Mouse (Mus musculus): ENCODE data around the gene Aldh3a2.

The Aldh3a2 gene

DNA sequence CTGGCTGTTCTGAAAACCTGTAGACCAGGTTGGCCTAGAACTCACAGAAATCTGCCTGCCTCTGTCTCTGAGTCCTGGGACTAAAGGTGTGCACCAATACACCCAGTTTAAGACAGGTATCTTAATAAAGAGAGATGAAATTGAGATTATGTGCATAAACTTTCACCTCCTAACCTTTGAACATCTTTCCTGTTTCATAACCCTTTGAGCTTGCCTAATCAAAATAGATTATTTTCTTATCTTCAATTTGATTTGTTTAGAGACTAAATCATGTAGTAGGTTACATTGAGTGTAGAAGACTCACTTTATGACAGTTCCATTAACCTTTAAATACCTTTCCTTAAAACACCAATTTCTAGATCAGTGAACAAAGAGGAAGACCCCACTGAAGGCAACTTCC, 4.3 kb upstream of the Aldh3a2 start:
- DNase-seq: no peak

DNA sequence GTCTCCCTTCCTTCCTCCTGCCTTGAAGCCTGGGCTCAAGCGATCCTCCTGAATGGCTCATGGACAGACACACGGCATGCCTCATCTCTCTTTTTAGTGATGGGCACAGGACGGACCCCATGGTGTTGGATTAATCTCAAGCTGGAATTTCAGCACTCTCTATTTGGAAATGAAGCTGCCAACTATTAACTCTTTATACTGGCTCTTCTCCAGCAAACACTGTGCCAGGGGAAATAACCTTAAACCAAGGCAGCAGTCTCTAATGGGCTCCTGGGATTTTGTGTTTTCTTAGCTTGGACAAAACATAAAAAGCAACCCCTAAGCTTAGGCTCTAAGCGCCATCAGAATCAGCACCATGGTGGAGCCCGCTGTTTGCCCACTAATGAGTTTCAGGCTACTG, 3.1 kb upstream of the Aldh3a2 start:
- DNase-seq: no peak

DNA sequence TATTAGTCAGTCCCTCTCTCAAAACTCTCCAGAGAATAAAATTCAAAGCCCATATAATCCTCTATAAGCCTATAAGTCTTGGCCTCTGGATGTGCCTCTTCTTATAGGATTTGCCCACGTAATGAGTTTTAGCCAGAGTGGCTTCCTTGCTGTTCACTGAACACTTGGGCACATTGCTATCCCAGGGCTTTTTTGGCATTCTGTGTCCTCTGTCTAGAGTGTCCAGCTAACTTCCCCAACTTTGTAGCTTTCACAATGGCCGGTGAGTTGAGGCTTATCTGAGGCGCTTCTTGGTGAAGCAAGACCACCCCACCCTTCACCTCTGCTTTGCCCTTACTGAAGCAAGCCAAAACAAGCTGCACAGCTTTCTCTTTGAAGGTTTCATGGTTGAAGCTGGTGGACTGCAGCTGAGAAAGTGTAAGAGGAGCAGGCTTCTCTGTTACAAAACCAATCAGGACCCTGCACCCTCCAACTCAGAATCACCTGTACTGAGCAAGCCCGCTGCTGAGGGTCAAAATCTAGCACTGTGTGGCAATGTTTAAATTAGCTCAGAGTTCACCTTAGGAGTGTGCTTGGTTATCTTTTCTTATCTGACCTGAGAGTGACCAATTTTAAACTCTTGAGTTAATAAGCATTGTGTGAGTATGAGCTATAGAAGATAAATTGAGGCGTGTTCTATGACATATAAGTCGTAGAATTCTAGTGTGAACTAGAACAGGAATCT, 1.5 kb upstream of the Aldh3a2 start:
- no peak for DNase-seq

DNA sequence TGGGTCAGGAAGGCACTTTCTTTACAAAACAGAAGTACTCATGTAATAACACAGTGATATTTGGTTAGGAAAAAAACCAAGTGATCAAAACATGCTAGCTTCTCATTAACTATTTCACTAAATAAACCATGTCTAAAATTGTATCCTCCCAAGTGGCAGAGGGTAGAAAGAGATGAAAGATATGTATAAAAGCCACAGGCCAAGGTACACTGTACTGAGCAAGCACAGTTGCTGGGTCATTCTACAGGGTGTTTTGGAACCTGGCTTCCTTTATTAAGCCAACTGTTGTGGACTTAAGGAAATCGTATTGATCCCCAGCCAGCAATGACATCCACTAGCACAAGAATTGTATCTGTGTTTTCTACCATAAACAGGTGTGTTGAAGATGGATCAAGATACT, 3.4 kb downstream of the Aldh3a2 start:
- DNase-seq: no peak

DNA sequence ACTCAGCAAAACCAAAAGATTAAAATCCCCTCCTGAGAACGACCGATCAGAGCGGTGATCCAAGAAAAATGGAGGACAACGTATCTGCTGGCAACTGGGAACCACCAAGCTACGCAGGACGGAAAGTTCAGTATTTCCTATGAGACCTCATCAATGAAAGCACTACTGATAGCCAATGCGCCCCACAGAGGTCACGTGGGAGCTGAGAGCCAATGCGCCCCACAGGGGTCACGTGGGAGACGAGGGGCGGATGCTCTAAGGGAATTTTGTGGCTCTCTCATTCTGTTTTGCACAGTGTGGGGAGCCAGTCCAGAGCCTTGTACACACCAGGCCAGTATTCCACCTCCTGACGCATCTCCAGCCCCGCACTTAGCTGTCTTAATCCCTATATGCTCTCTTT, 4.7 kb downstream of the Aldh3a2 start:
- no peak for DNase-seq

DNA sequence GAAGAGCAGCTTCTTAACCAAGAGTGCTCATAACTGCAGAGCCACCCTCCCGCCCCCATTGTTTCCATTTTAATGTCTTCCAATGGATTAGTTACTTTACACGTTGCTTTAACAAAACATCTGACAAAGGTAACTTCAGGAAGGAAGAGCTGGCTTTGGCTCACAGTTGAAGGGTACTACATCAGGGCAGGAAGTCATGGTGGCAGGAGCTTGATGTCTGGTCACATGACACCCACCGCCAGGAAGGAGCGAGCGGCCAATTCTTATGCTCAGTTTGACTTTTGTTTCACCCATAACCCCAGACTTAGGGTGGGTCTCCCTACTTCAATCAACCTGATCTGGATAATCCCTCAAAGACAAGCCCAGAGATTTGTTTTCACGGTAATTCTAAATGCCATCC, 8.2 kb downstream of the Aldh3a2 start:
- DNase-seq: no peak

DNA sequence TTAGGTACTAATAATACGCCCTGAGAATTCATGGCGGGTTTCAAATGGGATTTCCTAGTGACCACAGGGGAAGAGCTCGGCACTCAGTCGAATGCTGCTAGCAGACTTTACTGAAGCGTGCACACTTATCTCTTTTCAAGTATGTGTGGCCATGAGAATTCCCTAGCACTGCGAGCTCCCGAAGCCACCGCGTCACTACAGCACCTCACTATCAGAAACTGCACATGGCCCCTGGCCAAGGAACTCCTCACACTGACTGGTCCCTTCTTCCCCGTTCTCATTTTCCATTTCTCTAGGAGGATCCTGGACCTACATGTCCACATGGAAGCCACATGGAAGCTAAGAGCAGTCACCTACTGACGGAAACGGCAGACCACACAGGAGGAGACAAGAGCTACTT, 14.5 kb downstream of the Aldh3a2 start:
- DNase-seq: no peak

DNA sequence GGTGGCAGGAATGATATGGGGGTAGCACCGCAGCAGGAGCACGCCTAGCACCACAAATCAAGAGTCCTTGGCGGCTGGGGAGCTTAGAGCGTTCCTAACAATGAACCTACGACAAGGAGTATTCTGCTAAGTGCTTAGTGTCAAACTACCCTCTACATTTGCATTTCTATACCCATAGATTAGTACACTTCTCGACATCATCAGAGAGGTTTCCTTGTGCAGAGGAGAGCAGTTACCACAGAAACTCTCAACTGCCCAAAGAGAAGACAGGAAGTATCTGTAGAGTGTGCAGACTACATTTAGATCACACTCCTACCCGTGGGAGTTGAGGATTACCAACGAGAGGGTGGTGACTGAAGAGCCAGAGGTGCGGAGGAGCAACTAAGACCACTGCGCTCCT, 15.5 kb downstream of the Aldh3a2 start:
- no peak for DNase-seq

DNA sequence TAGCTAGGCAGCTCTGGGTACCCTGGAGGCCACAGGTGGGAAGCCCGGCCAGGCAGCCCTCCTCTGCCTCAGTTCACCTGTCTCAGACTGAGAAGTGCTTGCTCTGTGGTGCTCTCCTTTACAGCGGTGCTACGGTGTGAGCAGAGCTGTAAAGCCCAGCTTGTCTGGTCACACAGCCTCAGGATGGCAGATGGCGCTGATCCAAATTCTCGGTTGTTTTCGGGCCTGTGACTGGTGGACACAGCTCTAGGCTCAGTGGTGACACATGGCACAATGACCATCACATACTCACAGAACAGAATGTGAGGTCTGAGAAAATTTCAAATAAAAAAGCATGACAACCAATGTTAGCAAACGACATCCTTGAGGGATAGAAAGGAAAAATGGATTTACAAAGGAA, 22.9 kb downstream of the Aldh3a2 start:
- DNase-seq: peak; percentile 34 to 35

DNA sequence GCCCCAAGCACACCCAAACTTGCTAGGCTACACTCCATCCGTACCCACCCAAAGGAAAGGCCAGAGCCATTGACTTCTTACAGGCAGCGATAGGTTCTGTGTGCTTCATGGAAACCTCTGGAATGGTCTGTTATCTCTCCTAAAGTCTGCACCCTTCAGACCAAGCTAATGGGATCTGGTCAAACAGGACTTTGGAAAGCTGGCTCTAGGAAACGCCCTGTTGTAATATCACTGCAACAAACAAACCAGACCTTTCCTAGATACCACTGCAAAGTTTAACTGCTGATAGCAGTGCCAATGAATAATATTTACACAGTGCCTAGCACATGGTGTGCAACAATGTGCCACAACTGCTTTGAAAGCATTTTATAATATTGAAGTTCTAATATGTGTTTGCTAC, 31.2 kb downstream of the Aldh3a2 start:
- no peak for DNase-seq

DNA sequence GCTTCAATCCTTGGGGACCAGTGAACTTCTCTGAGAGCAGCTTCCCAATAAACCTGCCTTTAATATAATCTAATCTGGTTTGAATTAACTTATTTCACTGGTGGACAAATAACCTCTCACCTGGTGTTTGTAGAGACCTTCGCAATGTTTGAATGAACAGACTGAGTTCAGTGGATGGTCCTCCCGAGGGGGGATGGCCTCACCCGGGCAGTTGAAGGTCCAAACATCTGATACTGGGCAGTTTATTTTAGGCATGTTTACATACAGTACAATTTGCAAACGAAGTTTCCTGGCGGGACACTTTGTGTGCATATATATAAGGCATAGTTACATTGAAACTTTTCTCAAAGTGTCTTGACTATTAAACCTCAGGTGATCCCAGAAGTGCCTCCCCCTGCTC, 33.1 kb downstream of the Aldh3a2 start:
- no peak for DNase-seq

DNA sequence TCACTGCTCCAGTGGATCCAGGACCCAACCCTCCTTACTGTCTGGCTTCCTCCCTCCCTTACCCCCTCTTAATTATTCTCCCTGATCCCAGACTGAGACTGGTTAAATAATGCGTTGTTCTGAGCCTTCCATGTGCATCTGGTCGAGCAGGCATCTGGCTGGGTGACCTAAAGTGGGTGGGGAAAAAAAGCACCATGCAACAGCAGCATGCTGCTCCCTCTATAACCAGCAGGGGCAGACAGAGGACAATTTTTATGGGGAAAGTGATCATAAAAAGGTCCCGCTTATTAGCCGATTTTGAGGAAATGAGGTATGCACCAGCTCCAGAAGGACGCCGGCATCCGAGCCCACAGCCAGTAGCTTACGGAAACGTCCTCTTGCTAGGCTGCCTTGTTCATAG, 35.9 kb downstream of the Aldh3a2 start:
- DNase-seq: peak; percentile 70 to 78

DNA sequence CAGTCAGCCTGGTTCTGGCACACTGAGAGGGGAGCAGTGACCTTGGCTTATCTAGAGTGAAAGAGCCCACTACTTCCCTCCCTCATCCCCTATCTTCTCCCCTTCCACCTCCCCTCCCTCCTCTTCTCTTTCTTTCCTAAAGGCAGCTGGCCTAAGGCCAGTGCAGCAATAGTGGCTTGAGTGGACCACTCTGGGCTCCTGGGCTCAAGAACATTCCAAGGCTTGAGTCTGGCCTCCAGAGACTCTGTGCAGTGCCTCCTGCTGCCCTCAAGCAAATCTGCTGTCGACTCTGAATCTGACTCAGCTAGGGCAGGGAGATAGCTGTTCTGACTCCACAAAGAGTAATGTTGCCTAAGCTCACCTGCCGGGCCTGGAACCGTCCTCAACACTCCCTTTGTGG, 38.9 kb downstream of the Aldh3a2 start:
- peak in 1 of 2 experiments; percentile 30 for DNase-seq

DNA sequence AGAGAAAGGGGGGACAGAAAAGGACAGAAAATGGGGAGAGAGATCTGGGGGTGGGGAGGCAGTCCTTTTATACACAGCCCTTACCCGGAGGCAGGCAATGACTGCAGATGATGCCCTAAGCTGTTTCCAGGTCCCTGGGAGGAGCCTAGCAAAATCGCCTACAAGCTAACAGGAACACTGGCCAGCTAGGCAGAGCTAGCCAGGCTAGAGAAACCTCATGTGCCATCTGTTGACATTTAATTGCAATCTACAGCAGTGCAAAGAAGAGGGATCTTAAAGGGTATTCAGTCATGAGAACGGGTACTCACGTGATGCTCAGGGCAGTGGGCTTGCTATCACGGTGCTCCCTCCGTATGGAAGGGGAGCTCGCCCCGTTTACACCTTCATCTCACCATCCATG, 39.4 kb downstream of the Aldh3a2 start:
- DNase-seq: peak; percentile 61 to 74

DNA sequence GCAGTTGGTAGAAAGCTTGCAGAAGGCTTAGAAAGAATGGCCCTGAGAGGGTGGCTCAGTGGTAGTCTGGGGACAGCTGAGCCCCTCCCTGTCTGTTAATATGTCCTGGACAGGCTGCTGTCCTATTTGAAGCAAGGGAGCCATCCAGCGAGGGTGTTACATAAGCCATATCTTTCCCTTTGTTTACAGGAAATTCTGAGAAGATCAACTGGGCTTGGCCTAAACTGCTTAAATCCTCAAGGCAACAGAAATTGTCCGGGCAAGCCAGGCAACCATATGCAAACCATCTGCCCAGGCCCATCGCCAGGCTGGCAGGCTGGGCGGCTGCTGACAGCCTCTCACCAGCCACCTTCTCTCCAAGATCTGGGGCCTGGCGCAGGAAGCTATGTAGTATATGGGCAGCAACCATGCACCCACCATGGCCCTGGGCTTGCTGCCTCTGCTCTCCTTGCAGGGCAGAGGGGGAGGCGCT, 41.3 kb downstream of the Aldh3a2 start:
- DNase-seq: peak; percentile 93 to 95

DNA sequence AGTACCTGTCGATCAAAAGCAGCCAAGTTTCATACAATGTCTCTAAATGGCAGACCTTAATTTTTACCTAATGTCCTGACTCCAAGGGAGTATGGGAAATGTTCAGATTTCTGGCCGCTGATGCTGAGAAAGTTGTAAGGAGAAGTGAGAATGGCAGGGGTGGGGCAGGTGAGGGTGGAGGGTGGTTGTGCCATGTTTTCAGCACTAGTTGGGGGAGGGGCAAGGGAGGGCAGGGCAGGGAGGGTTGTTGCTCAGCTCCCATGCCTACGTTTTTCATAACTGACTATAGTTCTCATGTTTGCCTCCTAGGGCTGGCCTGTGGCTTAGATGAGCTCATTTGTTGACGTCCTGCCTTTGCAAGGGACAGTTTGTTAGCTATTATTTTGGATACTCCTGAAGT, 41.8 kb downstream of the Aldh3a2 start:
- peak in 1 of 2 experiments; percentile 51 for DNase-seq

DNA sequence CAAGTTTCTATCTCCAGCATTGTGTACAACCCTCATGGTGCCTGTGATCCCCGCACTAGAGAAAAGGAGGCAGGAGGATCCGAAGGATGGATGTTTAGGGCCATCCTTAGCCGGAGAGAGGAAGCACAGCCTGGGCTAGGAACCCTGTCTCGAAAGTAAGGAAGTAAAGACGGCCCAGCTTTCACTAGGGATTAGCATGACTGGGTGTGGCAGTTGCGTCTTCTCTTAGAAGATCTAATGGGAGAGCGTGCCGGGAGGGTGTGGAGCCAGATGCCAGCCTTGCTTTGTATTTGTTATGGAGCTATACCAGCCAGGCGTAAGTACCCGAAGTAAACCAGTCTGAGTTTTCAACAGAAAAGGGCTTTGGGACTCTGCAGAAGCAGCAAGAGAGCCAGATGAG, 42.4 kb downstream of the Aldh3a2 start:
- no peak for DNase-seq

DNA sequence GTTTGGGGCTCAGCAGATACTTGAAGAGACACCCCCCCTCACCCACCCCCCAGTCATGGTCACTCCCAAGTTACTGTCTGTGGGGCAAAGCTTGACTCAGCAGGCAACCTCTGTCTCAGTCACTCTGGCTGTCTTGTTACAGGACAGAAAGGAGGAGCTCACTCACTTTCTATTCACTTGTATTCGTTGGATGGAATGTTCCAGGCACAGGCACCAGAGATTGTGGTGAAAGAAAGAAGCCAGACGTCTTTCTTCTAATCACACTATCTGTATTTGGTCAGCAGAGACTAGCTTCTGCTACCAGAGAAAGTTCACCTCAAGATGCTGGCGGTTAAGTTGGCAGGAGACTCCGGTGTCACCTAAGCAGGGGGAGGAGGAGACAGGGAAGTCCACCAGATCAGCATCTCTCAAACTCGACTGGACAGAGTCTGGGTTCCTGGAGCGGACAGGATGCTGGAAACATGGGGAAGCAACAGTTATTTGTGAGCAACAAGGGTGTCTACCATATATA, 43.0 kb downstream of the Aldh3a2 start:
- DNase-seq: no peak

DNA sequence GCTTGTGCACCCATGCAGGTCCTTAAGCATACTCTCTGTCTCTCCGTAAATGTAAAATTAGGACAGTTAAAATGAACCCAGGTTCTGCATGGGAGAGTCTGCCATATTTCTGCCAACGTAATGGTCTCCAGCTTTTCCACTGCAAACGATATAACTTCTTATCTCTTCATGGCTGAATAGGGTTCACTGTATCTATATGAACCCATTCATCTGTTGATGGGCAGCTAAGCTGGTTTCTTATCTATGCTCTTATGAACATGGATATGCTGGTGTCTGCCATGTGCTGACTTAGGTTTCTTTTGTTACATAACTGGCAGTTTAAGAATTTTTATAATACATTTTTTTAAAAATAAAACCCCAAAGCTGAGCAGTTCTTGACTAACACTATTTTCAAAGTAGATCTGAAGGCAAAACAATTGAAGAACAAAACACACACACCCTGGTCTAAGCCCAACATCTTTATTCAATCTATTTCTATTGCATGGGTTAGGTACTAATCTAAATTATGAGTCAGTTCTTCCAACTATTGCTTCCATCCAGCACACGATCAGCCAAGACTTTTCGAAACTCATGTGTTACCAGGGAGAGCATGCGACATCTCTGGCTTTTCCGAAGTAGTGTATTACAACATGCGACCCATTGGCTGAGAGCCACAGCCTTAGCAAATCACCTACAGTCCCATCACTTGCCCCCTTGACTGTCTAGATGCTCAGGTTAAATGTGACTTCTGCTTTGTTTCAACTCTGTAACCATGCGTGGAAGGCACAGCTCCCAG, 44.1 kb downstream of the Aldh3a2 start:
- no peak for DNase-seq

DNA sequence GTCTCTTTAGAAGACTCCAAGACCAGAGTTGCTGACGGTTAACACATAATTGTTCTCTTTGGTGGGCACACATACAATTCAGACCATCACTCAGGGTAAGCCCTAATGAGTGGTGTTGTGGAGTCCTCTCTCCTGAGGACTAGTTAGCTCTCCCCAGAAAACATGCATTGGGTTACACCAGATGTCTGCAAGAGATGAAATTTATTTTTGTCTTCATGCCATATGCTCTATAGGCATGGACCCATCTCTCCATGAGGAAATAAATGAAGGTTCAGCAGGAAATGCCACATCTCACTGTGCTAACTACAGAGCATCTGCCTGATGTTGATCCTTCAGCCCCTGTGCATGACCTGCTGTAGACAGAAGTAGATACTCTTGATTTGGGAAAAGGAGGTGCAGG, 45.3 kb downstream of the Aldh3a2 start:
- no peak for DNase-seq

DNA sequence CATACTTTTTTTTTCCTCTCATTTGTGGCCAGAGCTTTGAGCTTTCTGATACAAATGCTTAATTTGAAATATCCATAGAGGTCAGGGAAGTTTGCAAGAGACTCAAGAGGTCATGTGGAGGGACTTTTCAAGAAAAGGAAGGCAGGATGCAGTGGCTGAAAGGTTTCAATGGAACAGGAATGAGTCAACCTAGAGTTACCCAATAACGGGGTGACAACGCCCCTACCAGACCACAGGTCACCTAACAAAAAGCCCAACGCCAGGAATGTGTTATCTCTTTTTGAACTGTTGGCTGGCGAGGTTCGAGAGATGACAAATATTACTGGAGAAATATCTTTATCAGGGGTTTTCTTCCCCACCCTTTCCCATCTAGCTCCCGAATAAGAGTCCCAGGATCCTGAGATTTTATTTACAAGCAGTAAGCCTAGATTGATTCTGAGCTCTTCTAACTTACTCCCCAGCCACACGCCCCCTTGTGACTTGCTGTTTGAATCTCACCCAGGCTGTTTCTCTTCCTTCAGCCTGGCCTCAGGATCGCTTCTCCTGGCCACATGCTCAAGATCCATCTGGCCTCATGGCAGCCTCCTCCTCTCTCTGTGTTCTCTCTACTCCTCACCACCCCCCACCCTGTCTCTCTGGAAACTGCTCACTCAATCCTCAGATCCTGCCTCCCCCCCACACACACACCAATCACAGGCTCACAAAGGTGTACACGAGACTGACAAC, 46.9 kb downstream of the Aldh3a2 start:
- DNase-seq: peak; percentile 77 to 82

DNA sequence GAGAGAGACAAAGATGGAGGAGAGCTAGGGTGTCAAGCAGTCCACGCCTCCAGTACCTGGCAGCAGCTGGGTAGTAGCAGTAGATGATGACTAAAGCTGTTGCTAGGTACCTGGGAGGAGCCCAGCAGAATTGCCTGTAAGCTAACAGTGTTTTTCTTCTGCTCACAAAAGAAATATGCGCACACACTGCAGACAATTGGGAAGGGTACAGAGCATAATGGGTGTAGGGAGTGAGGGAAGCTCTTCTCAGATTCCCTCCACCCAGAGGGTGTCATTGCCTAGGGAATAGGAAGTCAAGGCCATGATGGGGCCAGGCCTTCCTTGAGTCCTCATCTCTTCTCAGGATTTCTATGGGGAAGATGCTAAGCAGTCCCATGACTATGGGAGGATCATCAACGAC, 51.3 kb downstream of the Aldh3a2 start:
- DNase-seq: no peak

DNA sequence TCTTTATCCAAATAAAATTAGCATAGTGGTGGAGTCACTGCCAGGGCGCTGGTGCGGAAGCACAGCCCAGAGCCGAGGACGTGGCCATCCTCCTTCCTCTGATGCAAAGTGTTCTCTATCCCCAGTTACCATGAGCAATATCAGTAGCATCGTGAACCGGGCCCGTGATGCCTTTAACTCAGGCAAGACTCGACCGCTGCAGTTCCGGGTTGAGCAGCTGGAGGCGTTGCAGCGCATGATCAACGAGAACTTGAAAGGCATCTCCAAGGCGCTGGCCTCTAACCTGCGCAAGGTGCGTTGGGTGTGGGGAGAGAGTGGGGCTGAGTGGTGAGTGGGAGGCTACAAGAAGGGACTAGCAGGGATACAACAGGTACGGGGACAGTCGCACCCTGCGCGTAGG, 55.2 kb downstream of the Aldh3a2 start:
- DNase-seq: peak in 1 of 2 experiments; percentile 57

DNA sequence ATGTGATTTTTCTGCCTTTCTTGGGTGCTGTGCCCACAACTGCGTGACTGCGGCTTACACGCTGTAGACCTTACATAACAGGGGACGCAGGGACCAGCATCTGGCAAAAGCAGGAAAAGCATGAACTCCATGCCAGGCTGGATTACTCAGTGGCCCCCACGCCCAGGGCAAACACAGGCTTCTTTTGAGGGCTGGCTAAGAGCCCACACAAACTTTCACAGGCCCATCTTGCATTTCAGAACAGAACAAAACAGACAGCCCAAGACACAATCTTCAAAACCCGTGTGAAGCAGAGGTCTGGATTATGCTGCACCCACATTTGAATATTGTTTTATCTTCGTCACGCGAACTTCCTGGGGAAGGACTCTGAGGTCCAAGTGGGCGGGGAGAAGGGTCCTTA, 58.9 kb downstream of the Aldh3a2 start:
- no peak for DNase-seq

Measured in cerebellum, postnatal 14 days (tissue).